Mouse (Mus musculus): ENCODE measurements around the gene Tmbim6.
"Not testable (repeated sequence)": the region's sequence is repeated elsewhere in the genome, so short reads cannot be mapped to it uniquely, and the experiment has no call there.

Tmbim6 gene

DNA sequence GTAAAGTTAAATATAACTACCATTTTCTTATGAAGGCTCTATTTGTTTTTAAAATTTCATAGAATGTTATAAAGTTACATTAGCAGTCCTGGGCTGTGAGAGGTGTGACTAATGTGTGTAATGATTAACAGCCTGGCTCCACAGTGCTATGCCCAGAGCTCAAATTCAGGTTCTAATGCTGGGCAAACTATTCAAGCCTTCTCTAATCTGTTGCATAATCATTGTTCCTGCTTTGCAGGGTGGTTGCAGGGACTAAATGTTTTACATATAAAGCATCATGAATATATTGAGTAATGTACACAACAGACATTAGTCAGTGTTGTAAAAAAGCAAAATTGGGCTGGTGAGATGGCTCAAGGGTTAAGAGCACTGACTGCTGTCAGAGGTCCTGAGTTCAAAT, 9.8 kb upstream of the Tmbim6 start:
- in situ Hi-C loops (cut with MboI, MseI) = no loop called here

DNA sequence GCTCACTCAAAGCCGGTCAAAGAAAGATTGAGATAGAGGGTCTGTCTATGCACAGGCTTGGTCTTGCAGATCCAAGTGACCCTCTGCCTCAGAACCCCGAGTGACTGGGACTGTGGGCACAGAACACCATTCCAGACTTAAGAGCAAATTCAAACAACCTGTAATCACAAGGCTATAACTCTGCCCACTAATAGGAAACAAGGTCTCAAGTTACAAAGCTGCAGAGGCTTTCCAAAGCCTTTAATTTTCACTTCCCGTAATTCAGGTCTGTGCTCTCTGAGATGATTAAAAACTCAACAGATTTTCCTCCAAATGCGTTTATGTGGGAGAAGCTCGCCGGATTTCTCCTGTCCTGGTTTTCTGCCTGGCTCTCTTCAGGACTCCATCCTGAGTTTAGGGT, 8.6 kb upstream of the Tmbim6 start:
- in situ Hi-C loops (cut with MboI, MseI) = no loop called here

DNA sequence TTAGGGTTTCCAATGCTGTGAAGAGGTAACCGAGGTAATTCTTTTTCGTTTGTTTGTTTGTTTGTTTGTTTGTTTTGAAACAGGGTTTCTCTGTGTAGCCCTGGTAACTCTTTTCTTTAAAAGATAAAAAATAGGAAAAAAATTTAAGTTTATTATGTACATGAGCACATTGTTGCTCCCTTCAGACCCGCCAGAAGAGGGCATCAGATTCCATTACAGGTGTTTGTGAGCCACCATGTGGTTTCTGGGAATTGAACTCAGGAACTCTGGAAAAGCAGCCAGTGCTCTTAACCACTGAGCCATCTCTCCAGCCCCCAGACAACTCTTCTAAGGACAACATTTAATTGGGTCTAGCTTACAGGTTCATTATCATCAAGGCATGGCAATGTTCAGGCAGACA, 6.6 kb upstream of the Tmbim6 start:
- in situ Hi-C loops (cut with MboI, MseI) = not testable (repeated sequence)

DNA sequence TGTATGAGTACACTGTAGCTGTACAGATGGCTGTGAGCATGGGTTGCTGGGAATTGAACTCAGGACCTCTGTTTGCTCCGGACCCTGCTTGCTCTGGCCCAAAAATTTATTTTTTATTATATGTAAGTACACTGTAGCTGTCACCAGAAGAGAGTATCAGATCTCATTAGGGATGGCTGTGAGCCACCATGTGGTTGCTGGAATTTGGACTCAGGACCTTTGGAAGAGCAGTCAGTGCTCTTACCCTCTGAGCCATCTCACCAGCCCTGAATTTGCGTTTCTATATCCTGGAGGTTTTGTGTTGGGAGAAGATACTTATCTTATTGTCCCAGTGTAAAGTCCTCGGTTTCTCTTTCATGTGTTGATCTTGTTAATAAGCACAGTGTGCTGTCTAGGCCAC, 5.9 kb upstream of the Tmbim6 start:
- in situ Hi-C loops (cut with MboI, MseI) = no loop called here

DNA sequence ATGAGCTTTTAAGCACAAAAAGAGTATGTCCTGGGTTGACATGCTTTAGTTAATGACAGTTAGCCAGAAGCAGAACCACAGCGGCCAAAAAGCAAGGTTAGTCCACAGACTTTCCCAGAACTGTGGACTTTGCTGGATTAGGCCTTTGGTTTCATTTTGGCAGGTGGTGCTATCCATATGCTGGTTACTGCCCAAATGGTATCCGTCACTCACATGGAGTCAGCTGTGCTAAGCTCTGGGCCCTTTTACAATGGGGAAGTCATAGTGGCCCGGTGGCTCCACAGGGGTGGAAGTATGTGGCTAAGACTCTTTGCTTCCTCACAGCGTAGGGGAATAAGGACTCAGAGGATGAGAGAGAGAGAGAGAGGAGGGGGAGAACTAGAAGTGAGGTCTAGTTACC, 4.7 kb upstream of the Tmbim6 start:
- in situ Hi-C loops (cut with MboI, MseI) = no loop called here

DNA sequence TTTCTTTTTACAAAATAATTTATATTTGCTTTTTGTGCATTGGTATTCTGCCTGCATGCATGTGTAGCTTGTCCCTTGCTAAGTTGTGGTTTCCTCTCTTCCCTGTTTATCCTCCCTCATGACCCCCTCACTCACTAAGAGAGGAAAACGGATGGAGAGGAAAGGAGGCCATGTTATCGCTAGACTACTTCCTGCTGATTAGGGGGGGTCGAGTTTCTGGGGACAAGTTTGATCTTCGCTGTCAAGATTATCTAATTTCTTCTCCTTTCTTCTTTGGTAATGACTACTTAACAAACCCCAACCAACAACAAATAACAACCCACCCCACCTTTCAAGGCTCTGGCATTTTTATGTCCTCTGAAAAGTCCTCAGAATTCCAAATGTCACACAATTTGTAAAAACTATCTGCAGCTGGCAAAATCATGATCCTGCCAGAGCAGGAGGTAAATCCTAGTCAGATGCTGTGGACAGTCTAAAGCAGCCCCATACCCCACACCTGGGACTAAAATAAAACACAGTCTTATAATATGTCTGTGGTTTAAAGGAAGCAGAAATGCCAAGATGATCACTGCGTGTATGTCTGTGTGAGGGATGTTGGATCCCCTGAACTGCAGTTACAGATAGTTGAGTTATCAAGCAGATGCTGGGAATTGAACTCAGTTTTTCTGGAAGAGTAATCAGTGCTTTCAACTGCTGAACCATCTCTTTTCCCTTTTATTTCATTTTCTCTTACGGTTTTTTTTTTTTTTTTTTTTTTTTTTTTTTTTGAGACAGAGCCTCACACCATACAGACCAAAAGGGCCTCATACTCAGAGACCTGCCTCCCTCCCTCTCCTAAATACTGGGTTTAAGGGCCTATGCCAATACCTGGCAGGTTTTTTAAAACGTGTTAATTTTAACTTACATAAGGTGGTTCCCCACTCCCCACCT, 1.9 kb upstream of the Tmbim6 start:
- in situ Hi-C loops (cut with MboI, MseI) = no loop called here

DNA sequence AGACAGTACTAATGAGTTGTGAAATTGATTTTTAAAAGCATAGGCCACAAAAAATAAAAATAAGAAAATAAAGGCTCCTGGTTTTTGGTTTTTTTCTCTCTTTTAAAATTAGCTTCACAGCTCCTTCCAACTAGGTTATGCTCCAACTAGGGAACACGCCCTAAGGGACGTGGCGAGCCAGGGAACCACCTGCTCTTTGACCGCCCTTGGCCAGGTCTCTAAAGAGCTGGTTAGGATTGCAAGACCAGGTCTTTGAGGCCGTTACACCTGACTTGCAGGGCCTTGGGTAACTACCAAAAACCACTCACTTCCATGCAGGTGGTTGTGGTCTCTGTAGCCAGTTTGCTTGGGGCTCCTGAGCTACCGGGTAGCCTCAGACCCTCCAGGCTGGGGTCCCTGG, 707 bp upstream of the Tmbim6 start:
- in situ Hi-C loops (cut with MboI, MseI) = no loop called here

DNA sequence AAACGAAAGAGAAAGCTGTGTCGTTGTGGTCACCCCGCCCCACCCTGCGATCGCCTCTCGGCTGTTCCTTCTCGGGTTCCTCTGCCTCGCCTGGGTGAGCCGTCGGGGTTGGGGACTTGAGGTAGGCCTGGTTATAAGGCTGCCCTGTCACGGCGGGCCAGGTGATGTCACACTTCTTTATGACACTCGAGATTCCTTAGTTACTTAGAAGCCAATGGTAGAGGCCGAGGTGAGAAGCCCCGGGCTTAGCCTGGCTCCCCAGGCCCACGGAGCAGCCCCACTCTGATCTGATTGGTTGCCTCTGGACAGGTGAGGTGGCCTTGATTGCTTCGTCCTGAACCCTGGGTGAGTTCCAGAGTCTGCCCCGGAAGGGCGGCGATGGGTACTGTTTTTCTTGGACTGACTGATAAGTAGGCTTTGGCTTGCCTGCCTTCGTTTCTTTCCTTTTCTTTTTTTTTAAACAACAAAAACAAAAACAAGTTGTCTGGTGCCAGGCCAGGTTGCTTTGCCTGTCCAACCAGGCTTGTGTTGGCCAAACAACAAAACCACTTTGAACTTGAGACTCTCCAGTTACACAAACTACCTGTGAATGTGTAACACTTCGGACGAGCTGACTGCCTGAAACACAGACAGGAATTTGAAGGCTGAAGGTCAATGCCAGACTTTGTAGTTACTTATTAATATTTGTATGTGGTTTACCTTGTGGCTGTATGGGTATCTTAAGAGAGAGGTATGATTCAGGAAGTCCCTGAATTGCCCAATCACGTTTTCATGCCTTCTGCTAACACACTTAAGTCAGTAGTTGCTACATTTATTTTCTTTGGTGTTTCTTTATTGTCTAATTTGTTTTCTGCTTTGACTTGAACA, 937 bp downstream of the Tmbim6 start:
- in situ Hi-C loops (cut with MboI, MseI) = no loop called here

DNA sequence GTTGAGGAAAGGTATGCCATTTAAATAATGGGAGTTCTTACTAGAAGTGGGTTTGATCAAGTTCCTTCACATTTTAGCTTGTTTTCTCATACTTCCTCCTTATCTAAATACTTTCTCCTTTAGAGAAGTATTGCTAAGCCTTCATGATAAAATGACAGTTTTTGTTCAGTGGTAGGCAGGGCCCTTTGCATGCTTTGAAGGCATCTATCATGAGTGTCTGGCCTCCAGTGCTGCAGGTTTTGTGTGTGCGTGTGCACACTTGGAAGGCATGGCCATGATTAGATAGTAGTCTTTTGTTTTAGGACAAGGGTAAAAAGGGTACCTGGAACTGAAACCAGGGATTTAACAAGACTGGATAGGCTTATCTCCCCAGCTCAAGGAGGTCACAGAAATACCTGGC, 3.8 kb downstream of the Tmbim6 start:
- in situ Hi-C loops (cut with MboI, MseI) = no loop called here

DNA sequence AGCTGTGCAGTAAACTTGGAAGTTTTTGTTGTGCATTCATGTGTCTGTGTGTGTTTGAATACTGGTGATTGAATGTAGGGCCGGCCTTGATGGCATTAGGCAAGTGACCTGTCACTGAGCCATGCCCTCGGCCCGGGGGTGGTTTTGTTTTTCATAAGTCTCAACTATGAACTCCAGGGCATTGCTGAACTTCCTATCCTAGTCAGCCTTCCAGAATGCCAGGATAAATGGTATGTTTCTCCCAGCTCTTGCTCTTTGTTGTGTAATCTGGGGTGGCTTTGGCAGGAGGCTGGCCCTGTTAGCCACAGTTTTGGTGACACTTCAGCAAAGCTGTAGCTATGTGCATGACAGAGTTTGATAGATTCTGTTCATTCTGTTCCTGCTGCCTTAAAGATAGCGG, 4.2 kb downstream of the Tmbim6 start:
- in situ Hi-C loops (cut with MboI, MseI) = no loop called here

DNA sequence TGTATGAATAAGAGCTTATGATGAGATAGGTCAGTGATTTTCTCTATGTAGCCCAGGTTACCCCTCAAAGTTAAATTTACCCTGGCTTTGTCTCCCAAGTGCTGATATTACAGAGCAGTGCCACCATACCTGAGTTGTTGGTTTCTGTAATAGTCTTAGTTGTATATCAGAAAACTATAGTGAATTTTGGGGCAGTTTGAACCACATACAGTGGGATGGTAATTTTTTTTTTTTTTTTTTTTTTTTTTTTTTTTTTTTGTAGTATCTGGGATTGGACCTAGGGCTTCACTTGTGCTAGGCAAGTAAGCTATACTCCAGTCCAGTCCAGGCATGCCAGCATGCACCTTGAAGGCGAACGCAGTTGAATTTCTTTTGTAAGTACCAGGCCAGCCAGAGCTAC, 4.9 kb downstream of the Tmbim6 start:
- in situ Hi-C loops (cut with MboI, MseI) = no loop called here

DNA sequence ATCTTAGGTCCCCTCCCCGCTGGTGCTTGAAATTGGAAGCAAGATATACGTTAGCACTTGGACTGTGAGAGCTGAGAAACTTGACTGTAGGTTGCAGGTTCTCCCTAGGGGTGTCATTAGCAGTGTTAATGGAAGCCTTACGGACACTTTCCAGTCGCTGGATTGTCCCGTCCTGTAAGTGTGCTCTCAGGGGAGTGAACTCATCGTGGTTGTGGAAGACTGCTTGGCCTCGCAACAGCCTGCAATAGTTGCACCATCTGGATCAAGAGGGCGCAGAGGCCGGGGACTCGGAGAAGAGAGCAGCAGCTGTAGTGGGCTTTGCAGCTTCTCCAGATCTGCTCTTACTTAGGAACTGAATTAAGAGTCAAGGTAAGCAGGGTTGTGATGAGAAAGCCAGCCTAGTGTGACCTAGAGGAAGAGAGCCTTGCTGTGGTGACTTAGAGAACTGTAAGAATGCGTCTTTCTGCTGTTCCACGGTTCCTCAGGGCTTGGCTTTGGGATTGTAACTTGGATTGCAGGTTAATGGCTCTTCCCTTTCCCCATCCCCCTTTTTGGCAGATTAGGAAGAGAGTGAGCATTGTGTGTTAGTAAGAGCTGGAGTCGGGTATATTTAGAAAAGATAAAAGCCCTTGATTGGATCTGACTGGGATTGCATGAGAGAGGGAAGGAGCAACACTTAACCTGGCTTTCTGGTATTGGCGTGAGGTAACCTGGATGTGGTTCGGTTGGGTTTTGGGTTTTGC, 7.0 kb downstream of the Tmbim6 start:
- in situ Hi-C loops (cut with MboI, MseI) = no loop called here

DNA sequence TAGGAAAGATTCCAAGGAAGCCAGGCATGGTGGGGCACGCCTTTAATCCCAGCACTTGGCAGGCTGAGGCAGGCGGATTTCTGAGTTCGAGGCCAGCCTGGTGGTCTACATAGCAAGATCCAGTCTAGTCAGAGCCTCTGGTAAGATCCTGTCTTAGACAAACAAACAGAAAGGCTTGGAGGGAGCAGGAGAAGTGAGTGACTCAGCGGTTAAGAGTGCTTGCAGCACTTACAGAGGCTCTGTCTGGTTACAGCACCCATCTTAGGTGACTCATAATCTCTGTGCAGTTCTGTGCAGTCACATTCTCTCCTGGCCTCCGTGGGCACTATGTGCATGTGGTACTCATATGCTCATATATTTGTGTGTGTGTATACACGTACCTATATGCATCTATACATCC, 7.9 kb downstream of the Tmbim6 start:
- in situ Hi-C loops (cut with MboI, MseI) = no loop called here

DNA sequence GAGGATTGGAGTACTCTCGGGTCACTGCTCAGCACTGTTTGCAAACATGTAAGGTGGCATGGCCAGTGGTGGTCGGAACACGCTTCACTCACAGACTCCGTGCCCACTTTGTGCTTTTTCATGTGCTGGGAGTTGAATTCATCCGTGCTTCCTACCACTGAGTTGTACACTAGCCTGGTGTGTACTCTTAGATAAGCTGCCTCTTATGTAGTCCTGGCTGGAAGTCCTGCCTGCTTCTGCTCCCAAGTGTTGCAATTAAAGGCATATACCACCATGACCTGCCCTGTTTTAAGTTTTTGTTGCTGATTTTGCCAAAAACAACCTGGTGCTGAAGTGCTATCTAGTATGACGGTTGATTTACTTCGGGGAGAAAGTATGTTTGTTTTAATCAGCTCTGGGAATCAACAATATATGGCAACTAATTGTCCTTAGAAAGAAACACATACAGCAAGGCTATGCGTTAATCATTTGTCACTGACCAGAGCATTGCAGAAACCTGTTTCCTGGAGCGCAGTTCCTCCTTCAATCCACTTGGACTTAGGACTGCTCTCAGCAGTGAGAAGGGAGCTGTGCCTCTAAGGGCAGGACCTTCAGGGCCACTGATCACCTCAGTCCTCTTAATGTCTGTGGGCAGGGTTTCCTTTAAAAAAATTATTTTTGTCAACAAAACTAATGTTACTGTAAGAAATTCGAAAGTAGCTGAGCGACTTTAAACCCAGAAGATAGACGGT, 10.6 kb downstream of the Tmbim6 start:
- in situ Hi-C loops (cut with MboI, MseI) = no loop called here

DNA sequence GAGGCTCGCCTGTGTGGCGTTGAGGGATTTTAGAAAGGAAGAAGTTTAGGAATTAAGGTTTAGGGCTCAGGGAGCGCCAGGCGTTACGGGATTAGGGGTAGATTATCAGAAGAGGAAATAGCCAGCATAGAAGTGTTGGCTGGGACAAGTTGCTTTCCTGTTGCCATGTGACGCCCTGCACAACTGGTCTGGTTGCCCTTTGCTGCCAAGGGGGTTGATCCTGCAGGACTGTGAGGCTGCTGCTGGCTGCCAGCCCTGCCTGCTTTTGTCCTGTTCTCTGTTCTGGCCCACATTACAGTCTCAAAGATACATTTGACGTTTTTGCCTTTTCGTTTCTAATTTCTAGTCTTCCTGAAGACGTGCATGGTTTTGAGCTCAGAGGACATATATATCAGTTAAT, 12.5 kb downstream of the Tmbim6 start:
- in situ Hi-C loops (cut with MboI, MseI) = no loop called here

DNA sequence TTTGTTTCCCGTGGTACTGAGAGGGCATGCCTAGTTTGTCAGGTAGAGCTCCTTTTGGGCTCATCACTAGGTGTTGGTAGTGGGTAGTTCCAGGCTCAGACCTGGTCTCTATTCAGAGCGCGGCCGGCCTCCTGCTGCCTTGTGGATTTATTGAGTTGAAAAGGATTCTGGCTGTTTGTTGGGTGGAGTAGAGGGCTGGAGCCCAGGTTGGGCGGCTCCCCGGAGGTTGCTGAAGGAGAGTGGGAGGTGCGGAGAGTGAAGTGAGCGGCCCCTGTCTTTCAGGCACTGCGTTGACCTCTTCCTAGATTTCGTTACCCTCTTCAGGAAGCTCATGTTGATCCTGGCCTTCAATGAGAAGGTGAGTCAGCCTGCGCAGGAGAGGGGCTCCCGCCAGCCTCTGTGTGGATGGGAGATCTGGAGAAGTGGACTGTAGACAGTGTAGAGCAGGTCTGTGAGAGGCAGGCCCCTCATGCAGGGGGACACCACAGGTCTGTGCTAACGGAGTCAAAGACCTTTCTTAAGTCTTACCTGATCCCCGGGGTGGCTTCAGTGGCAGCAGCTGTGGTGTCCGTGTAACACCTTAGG, 14.4 kb downstream of the Tmbim6 start:
- in situ Hi-C loops (cut with MboI, MseI) = no loop called here

DNA sequence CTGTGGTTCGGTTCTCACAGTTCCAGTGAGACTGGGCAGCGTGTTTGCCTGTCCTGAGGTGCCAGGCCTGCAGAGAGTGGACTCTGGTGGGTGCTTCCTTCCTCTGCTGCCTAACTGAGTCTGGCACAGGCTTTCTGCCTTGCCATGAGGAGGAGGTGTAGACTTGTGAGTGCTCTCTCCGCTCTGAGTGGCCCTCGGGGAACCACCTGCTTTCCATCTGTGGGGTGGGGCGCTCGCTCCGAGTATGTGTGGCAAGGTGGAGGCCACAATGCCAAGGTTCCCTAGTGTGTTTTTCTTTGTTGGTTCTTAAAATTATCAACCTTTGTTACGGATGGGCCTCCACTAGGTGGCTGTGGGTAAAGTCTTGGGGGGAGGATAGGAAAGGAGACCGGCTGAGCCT, 16.2 kb downstream of the Tmbim6 start:
- in situ Hi-C loops (cut with MboI, MseI) = no loop called here

DNA sequence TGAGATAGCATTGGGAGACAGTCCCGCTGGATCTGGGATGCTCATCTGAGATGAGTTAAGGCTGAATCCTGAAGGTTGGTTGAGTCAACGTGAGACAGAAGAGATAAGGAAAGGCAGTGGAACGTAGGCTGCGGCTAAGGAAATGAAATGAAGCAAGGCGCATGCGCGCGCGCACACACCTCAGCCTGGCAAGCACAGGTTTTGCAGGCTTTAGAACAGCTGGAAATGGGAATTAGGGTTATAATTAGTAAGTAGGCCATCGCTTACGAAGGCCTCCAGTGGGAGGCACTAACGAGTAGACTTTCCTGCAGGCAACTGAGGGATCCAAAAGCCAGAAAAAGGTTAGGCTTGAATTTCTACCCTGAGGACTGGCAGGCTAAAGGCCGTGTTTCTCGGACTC, 19.1 kb downstream of the Tmbim6 start:
- in situ Hi-C loops (cut with MboI, MseI) = no loop called here

DNA sequence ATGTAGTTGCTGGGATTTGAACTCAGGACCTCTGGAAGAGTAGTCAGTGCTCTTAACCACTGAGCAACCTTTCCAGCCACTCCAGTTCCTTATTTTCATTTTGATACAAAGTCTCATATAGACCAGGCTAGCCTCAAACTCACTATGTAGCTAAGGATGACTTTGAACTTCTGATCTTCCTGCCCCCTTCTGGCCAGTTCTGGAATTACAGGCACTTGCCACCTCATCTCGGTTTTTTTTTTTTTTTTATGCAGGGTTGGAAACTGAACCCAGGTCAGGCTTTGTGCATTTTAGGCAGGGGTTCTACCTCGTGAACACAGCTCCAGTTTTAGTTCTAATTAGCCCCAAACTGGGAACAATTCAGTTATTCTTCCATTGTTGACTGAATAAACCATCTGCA, 23.1 kb downstream of the Tmbim6 start:
- in situ Hi-C loops (cut with MboI, MseI) = no loop called here

DNA sequence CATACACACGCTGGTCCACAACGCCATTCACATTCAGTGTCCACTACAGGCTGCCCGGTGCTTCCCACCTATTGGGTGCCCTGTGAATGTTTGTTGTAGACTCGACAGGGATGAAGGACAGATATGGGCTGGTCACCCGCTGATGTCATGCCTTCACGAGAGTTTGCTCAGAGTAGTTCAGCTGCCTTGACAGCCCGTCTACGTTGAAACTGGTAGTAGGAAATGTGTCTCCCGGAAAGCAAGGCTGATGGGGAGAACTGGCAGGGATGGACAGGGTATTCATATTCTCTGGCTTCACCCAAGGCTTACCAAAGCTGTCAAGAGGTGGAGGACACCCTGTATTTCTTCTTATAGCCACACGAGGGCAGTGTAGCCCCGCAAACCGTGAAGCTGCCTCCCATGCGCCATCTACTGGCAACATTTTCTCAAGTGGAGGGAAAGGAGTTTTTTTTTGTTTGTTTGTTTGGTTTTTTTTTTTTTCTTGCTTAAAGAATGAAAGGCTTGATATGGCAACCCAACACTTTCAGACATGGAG, 23.7 kb downstream of the Tmbim6 start:
- in situ Hi-C loops (cut with MboI, MseI) = no loop called here

DNA sequence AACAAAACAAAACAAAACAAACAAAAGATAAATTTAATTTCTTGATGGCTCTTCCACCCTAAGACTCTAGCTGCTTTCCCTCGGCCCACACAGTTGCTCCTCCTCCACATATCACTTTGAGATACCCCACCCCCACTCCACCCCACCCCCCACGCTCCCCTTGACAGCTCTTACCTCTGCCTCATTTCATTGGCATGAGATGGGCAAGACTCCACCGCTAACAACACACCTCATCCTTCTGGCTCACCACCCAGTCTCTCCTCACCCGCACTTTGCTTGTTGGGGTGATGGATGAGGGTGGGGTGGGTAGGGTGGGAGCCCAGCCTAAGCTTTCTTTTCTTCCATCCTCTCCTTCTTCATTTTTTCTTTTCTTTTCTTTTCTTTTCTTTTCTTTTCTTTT, 24.3 kb downstream of the Tmbim6 start:
- in situ Hi-C loops (cut with MboI, MseI) = no loop called here

Measured in T-helper 2 cell (primary cell).